Mouse (Mus musculus) lung, postnatal 0 days (tissue): ENCODE measurements at regions not wholly inside any gene's neighbourhood (a gene's known extent, or its start where the extent isn't known, plus 50 kb on each side); places are given as distances from the start of the nearest gene placed in this dataset.

Experiments used
- ATAC-seq: fragments of 200-750 bp; cut with Nextera tagmentation; 2 replicates; pipeline ENCODE4 v1.8.0; 2017; ENCODE audit warnings: moderate library complexity
- DNase-seq: peaks from one replicate; pipeline ENCODE4 v3.0.0-alpha.2; 2016; ENCODE audit warnings: low spot score
- H3K27ac ChIP-seq: fragments of 300-500 bp; sonication (generic); 2 replicates; pipeline ENCODE4 v1.5.1; 2014; ENCODE audit warnings: antibody characterized with exemption, mild to moderate bottlenecking, low read length, mixed read lengths
- H3K27me3 ChIP-seq: fragments of 300-500 bp; sonication (generic); replicated peaks from 2 replicates; pipeline ENCODE4 v1.6.1; 2014; ENCODE audit warnings: low read length, mixed read lengths; ENCODE audit not compliant: insufficient read depth
- H3K36me3 ChIP-seq: fragments of 300-500 bp; sonication (generic); 2 replicates; pipeline ENCODE4 v1.6.1; 2014; ENCODE audit warnings: low read length, mixed read lengths; ENCODE audit not compliant: insufficient read depth
- H3K4me1 ChIP-seq: fragments of 300-500 bp; sonication (generic); 2 replicates; pipeline ENCODE4 v1.6.1; 2014; ENCODE audit warnings: antibody characterized with exemption, low read depth, low read length, mixed read lengths; ENCODE audit not compliant: insufficient read depth
- H3K4me2 ChIP-seq: fragments of 300-500 bp; sonication (generic); replicated peaks from 2 replicates; pipeline ENCODE4 v1.6.1; 2014; ENCODE audit warnings: low read depth, mild to moderate bottlenecking, low read length, moderate library complexity, mixed read lengths
- H3K4me3 ChIP-seq: fragments of 300-500 bp; sonication (generic); 2 replicates; pipeline ENCODE4 v1.5.1; 2014; ENCODE audit warnings: low read depth, low read length
- H3K9ac ChIP-seq: fragments of 300-500 bp; sonication (generic); replicated peaks from 2 replicates; pipeline ENCODE4 v1.6.1; 2014; ENCODE audit warnings: low read depth, mild to moderate bottlenecking
- H3K9me3 ChIP-seq: fragments of 300-500 bp; sonication (generic); 2 replicates; pipeline ENCODE4 v1.6.1; 2016; ENCODE audit warnings: low read length, mixed read lengths
- CTCF ChIP-seq: IDR thresholded peaks from 2 replicates; pipeline ENCODE4 v1.5.1; 2016; ENCODE audit warnings: antibody characterized with exemption, mild to moderate bottlenecking
- EP300 ChIP-seq: IDR thresholded peaks from 2 replicates; pipeline ENCODE4 v1.6.1; 2016; ENCODE audit warnings: antibody characterized with exemption, mild to moderate bottlenecking, control low read depth
- WGBS: fragments of 180-500 bp; shearing (Covaris S2); extraction: QIAGEN DNeasy Blood & Tissue Kit; methylation state at CpG from one replicate; pipeline ENCODE4 v1.1.7; 2014; 5-methylcytosine and 5-hydroxymethylcytosine counted together

DNA sequence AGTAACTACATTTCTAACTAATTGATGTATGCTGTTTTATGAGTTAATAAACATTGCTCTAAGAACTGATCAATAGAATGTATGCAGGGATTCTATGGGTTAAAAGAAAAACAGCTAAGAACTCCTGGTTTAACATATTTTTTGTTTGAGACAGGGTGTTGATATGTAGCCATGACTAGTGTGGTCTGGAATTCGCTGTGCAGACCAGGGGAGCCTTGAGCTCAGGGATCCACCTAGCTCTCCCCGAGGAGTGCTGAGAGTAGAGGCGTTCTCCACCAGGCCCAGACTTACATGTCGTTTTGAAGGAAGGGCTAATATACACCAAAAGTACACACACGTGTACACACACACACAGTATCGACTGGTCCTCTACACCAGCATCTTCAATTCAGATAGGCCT is 108.1 kb downstream of the Abhd5 start:
- WGBS: 71% methylated on average over 6 of the region's 6 CpGs
- ATAC-seq: no peak

GRCm38 (mm10) chr9:122471539-122471938 is 120.1 kb downstream of the Abhd5 start:
- H3K4me1 ChIP-seq: no peaks in the 10 kb centered on the region
- H3K27ac ChIP-seq: no peak overlapping the region
- no peak for TF ChIP-seq EP300
- TF ChIP-seq CTCF: no peak
- ATAC-seq: no peak
- no peaks in the 10 kb centered on the region for H3K27me3 ChIP-seq
- H3K9ac ChIP-seq: no peak overlapping the region
- H3K9me3 ChIP-seq: no peaks in the 10 kb centered on the region
- DNase-seq: no peak
- H3K4me2 ChIP-seq: no peak overlapping the region
- H3K4me3 ChIP-seq: no peak overlapping the region
- no peaks in the 10 kb centered on the region for H3K36me3 ChIP-seq
- 99% methylated on average over 2 of the region's 2 CpGs for WGBS

More for the DNA sequence above, 108.1 kb downstream of the Abhd5 start:
- H3K9me3 ChIP-seq: no peaks in the 10 kb centered on the region
- TF ChIP-seq CTCF (no peak), EP300 (no peak)
- H3K4me1 ChIP-seq: no peaks in the 10 kb centered on the region
- H3K36me3 ChIP-seq: no peaks in the 10 kb centered on the region
- H3K27ac ChIP-seq: no peak overlapping the region
- no peak overlapping the region for H3K4me3 ChIP-seq
- no peak for DNase-seq
- no peak overlapping the region for H3K9ac ChIP-seq
- H3K4me2 ChIP-seq: no peak overlapping the region
- H3K27me3 ChIP-seq: no peaks in the 10 kb centered on the region

GRCm38 (mm10) chr9:122476356-122476755 is 124.9 kb downstream of the Abhd5 start:
- Histone ChIP-seq H3K36me3 (no peaks in the 10 kb centered on the region), H3K4me2 (no peak overlapping the region), H3K9ac (no peak overlapping the region), H3K4me1 (no peaks in the 10 kb centered on the region), H3K27ac (no peak overlapping the region), H3K27me3 (no peaks in the 10 kb centered on the region), H3K9me3 (no peaks in the 10 kb centered on the region), H3K4me3 (no peak overlapping the region)
- DNase-seq (peak; percentile 61), ATAC-seq (no peak)
- TF ChIP-seq EP300 (no peak), CTCF (peak; percentile 70)
- WGBS: 42% methylated on average over 3 of the region's 3 CpGs

GRCm38 (mm10) chr9:122487001-122487400 is 135.6 kb downstream of the Abhd5 start:
- no peak for TF ChIP-seq EP300
- no peak for TF ChIP-seq CTCF
- H3K27ac ChIP-seq: no peak overlapping the region
- H3K4me3 ChIP-seq: no peak overlapping the region
- no peaks in the 10 kb centered on the region for H3K27me3 ChIP-seq
- no peak for DNase-seq
- ATAC-seq: no peak
- H3K9ac ChIP-seq: no peak overlapping the region
- no peaks in the 10 kb centered on the region for H3K4me1 ChIP-seq
- WGBS: 76% methylated on average over 5 of the region's 5 CpGs
- H3K36me3 ChIP-seq: no peaks in the 10 kb centered on the region
- no peak overlapping the region for H3K4me2 ChIP-seq
- H3K9me3 ChIP-seq: no peaks in the 10 kb centered on the region

DNA sequence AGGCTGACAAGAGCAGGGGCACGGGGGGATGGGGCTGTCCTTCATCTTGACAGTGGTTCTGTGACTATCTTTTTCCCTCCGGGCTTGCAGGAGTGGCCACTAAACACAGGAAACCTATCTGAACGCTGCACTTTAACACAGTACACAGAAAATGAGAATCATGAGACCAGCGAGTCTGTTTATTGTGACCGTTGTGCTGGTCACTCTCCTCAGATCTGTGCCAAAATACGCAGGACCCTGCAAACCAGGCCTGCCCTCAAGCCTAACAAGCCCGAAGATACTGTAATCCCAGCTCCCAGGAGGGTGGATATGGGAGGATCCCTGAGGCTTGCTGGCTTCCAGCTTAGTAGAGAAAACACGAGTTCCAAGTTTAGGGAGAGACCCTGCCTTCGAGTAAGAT is 143.3 kb downstream of the Abhd5 start:
- Histone ChIP-seq H3K4me3 (no peak overlapping the region), H3K27ac (no peak overlapping the region), H3K9me3 (no peaks in the 10 kb centered on the region), H3K27me3 (no peaks in the 10 kb centered on the region), H3K36me3 (no peaks in the 10 kb centered on the region), H3K4me2 (no peak overlapping the region), H3K4me1 (no peaks in the 10 kb centered on the region), H3K9ac (no peak overlapping the region)
- WGBS: 68% methylated on average over 9 of the region's 9 CpGs
- TF ChIP-seq CTCF (no peak), EP300 (no peak)
- ATAC-seq (no peak), DNase-seq (no peak)

DNA sequence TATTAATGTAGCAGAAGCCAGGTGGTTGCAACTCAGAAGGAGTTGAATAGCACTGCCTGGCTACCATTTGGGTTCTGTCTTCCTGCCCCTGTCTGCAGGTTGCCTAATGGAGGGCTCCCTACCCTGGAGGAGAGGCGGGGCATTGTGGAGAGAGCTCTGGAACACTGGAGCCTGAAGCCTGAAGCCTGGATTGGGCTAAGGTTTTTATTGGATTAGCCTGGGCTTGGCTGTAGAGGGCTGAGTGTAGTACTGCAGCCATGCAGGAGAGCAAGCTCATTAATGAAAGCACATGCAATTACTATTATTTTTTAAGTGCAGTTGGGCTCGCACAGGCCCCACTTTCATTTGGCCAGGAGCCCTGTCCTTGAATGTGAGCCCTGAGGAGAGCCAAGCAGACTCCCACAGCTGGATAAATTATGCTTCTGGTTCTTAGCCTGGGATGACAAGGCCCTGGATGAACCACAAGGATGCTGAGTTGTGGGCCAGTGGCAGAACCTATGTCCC is 145.1 kb downstream of the Abhd5 start:
- WGBS: 71% methylated on average over 2 of the region's 2 CpGs

GRCm38 (mm10) chr9:122501864-122502341 is 150.5 kb downstream of the Abhd5 start:
- no peak for DNase-seq
- WGBS: 21% methylated on average over 13 of the region's 13 CpGs

More for the DNA sequence above, 145.1 kb downstream of the Abhd5 start:
- H3K4me2 ChIP-seq: no peak overlapping the region
- H3K4me3 ChIP-seq: no peak overlapping the region
- ATAC-seq: no peak
- no peak overlapping the region for H3K9ac ChIP-seq
- no peaks in the 10 kb centered on the region for H3K4me1 ChIP-seq
- no peak for DNase-seq
- H3K9me3 ChIP-seq: no peaks in the 10 kb centered on the region
- no peaks in the 10 kb centered on the region for H3K36me3 ChIP-seq
- no peak overlapping the region for H3K27ac ChIP-seq
- no peak for TF ChIP-seq EP300
- TF ChIP-seq CTCF: no peak
- no peaks in the 10 kb centered on the region for H3K27me3 ChIP-seq

More at GRCm38 (mm10) chr9:122501864-122502341, 150.5 kb downstream of the Abhd5 start:
- no peaks in the 10 kb centered on the region for H3K27me3 ChIP-seq
- no peak overlapping the region for H3K27ac ChIP-seq
- ATAC-seq: no peak
- TF ChIP-seq CTCF: no peak
- no peak overlapping the region for H3K4me2 ChIP-seq
- no peaks in the 10 kb centered on the region for H3K36me3 ChIP-seq
- H3K9ac ChIP-seq: no peak overlapping the region
- H3K4me3 ChIP-seq: no peak overlapping the region
- no peaks in the 10 kb centered on the region for H3K4me1 ChIP-seq
- H3K9me3 ChIP-seq: no peaks in the 10 kb centered on the region
